Mouse (Mus musculus): ENCODE measurements at regions not wholly inside any gene's neighbourhood (a gene's known extent, or its start where the extent isn't known, plus 50 kb on each side); places are given as distances from the start of the nearest gene placed in this dataset.
A peak's percentile ranks its signal among the peaks of the same experiment; 100 is the strongest.
"Not testable (repeated sequence)": the region's sequence is repeated elsewhere in the genome, so short reads cannot be mapped to it uniquely, and the experiment has no call there.

DNA sequence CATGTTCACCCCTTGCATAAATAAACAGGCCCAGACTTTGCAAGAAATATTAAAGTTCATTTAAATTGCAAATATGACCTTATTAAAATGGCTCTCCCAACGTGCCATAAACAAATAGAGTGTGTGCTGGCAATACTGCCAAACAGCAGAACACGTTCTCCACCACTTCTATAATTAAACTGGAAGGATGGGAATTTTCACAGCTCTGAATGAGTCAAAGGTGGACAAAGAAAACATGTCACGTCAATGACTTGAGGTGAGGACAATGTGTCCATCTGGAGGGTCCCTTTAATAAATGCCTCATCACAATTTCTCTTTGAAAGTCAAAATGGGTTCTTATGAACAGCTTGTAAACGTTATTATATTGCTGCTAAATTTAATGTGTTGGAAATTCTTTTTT is 114.8 kb downstream of the Galc start:
- Histone ChIP-seq H3K4me2 (replicated peaks) (no peak overlapping the region), H3K4me1 (no peaks in the 10 kb centered on the region), H3K9ac (no peak overlapping the region), H3K27me3 (no peaks in the 10 kb centered on the region), H3K27ac (no peak overlapping the region), H3K9me3 (no peaks in the 10 kb centered on the region), H3K36me3 (no peaks in the 10 kb centered on the region), H3K4me3 (no peak overlapping the region)
- WGBS = 81% methylated on average over 4 of the region's 4 CpGs
- ATAC-seq (ENCODE audit: insufficient number of reproducible peaks, insufficient read depth, low FRiP score, low TSS enrichment) = no peak

GRCm38 (mm10) chr12:98143170-98143569 is 116.1 kb downstream of the Galc start:
- WGBS = 92% methylated on average over 1 of the region's 1 CpGs
- no peak overlapping the region for H3K4me3 ChIP-seq

DNA sequence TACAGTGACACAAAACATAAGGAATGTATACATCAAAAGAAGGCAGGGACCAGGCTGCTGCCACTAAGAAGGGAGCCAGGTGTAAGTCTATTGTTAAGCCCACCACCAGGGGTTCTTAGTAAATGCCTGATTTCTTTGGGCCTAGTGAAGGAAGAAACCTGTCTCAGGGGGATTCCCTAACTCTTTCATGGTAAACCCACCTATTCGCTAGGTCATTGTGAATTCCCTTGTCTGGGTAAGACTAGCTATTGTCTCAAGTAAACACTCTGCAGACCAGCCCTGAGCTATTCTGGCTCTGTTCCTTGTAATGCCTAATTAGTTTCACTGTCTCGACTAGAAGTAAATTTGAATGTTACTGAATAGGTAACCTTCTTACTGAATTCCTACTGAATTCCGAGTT is 119.4 kb downstream of the Galc start:
- H3K4me1 ChIP-seq; ATAC-seq (ENCODE audit: insufficient number of reproducible peaks, insufficient read depth, low FRiP score, low TSS enrichment); H3K27ac ChIP-seq; H3K27me3 ChIP-seq; H3K9me3 ChIP-seq; H3K4me3 ChIP-seq; H3K9ac ChIP-seq; H3K36me3 ChIP-seq; H3K4me2 ChIP-seq (replicated peaks): not testable (repeated sequence)
- 69% methylated on average over 3 of the region's 3 CpGs for WGBS

More at GRCm38 (mm10) chr12:98143170-98143569, 116.1 kb downstream of the Galc start:
- no peaks in the 10 kb centered on the region for H3K36me3 ChIP-seq
- H3K4me1 ChIP-seq = no peaks in the 10 kb centered on the region
- no peak for ATAC-seq (ENCODE audit: insufficient number of reproducible peaks, insufficient read depth, low FRiP score, low TSS enrichment)
- no peaks in the 10 kb centered on the region for H3K9me3 ChIP-seq
- no peaks in the 10 kb centered on the region for H3K27me3 ChIP-seq
- no peak overlapping the region for H3K9ac ChIP-seq
- H3K27ac ChIP-seq = no peak overlapping the region
- H3K4me2 ChIP-seq (replicated peaks) = no peak overlapping the region

- ATAC-seq (ENCODE audit: insufficient number of reproducible peaks, insufficient read depth, low FRiP score, low TSS enrichment) = no peak
- Histone ChIP-seq H3K27me3 (no peaks in the 10 kb centered on the region), H3K36me3 (no peaks in the 10 kb centered on the region), H3K27ac (no peak overlapping the region), H3K4me1 (no peaks in the 10 kb centered on the region), H3K4me2 (replicated peaks) (no peak overlapping the region), H3K9ac (no peak overlapping the region), H3K4me3 (no peak overlapping the region), H3K9me3 (no peaks in the 10 kb centered on the region)
- 70% methylated on average over 5 of the region's 5 CpGs for WGBS
Observed at GRCm38 (mm10) chr12:98131276-98131675, 128.0 kb downstream of the Galc start.

DNA sequence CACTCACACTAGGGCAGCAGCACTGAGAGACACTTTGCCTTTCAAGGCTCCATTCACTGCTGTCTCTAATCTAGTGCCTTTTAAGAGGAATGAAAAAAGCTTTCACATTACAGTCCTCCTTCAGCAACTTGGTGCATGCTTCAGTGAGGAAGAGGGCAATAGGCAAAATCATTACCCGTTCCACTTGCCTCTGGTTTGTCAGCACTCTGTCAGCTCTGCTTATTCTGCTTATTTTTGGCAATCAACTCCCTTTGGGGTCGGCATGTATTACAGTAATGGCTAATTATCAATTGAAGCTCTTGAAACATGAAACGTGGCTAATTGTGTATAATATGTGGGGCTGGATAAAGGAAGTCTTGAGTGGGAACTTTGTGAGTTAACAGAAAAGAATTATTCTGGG is 135.7 kb downstream of the Galc start:
- no peaks in the 10 kb centered on the region for H3K4me1 ChIP-seq
- no peak overlapping the region for H3K9ac ChIP-seq
- no peak for ATAC-seq (ENCODE audit: insufficient number of reproducible peaks, insufficient read depth, low FRiP score, low TSS enrichment)
- H3K27ac ChIP-seq = no peak overlapping the region
- 52% methylated on average over 3 of the region's 3 CpGs for WGBS
- H3K4me3 ChIP-seq = no peak overlapping the region
- H3K36me3 ChIP-seq = no peaks in the 10 kb centered on the region
- no peaks in the 10 kb centered on the region for H3K9me3 ChIP-seq
- no peaks in the 10 kb centered on the region for H3K27me3 ChIP-seq
- H3K4me2 ChIP-seq (replicated peaks) = no peak overlapping the region

DNA sequence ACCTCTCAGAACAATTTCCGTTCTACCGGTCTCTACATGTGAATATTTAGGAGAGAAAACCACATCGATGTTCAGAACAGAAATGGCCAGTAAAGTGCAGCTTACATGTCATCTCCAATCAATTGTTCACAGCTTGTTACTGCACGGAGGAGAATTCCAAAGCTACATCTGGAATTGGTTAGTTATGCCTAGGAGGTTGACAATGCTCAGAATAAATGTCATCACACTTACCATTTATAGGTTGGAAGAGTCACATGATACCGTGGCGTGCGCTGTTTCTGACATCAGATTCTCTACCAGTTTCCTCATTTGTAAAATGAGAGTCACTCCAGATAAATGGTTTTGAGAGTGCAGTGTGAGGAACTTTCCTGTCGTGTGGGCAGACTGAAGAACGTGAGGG is 151.2 kb downstream of the Galc start:
- WGBS = 33% methylated on average over 9 of the region's 9 CpGs
- Histone ChIP-seq H3K36me3 (no peaks in the 10 kb centered on the region), H3K27me3 (no peaks in the 10 kb centered on the region), H3K9ac (no peak overlapping the region), H3K4me1 (peaks cover 11% of the 10 kb centered on the region), H3K9me3 (no peaks in the 10 kb centered on the region), H3K4me3 (no peak overlapping the region), H3K27ac (0 out of 2 replicates have a peak overlapping the region, but pooled peaks have one; percentile 13), H3K4me2 (replicated peaks) (peak overlapping the region; percentile 21)
- ATAC-seq (ENCODE audit: insufficient number of reproducible peaks, insufficient read depth, low FRiP score, low TSS enrichment) = no peak; the same call in 1 of the 2 replicates

DNA sequence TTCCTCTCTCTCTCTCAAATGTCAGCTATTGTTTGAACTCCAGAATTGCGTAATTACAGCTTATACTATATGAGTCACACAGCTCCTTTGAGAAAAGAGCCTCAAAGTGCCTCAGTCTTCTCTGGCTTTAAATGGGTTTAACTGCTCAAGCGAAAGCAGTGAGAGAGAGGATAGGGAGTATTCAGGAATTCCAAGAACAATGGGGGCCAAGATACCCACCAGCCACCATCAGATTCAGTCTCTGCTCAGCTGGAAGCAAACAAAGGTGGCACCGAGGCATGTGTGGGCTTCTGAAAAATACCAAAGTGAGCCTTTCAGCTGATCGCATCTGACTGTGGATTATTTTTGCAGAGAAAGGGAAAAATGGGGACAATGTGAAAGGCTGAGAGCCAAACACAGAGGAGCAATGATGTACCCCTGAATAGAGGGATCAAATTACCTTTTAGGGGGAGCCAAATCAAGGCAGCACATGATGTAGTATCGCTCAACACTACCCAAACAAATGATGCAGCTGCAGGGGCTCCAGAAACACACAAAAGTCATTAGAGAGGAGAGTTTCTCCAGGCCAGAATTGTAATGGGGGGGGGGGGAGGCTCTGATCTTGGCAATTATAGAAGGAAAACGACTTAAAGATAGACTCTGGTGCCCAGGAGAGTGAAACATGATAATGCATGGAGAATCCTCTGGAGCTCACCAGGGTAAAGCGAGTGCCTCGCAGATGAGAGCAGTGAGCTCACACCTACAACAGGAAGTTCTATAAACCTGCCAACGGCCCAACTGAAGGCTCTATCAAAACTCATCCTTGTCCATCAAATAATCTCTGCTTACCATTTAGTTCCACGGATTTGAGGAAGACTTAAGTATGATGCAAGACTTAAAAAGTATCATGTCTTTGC is 152.2 kb downstream of the Galc start:
- Histone ChIP-seq H3K9me3 (no peaks in the 10 kb centered on the region), H3K4me1 (peaks cover 11% of the 10 kb centered on the region), H3K36me3 (no peaks in the 10 kb centered on the region), H3K9ac (no peak overlapping the region), H3K27me3 (no peaks in the 10 kb centered on the region), H3K4me2 (replicated peaks) (peak overlapping the region; percentile 21), H3K27ac (peak overlapping the region; percentile 60; the same call in 1 of the 2 replicates), H3K4me3 (no peak overlapping the region)
- 0 out of 2 replicates have a peak, but pooled peaks have one; percentile 42 for ATAC-seq (ENCODE audit: insufficient number of reproducible peaks, insufficient read depth, low FRiP score, low TSS enrichment)
- WGBS = 43% methylated on average over 10 of the region's 10 CpGs

DNA sequence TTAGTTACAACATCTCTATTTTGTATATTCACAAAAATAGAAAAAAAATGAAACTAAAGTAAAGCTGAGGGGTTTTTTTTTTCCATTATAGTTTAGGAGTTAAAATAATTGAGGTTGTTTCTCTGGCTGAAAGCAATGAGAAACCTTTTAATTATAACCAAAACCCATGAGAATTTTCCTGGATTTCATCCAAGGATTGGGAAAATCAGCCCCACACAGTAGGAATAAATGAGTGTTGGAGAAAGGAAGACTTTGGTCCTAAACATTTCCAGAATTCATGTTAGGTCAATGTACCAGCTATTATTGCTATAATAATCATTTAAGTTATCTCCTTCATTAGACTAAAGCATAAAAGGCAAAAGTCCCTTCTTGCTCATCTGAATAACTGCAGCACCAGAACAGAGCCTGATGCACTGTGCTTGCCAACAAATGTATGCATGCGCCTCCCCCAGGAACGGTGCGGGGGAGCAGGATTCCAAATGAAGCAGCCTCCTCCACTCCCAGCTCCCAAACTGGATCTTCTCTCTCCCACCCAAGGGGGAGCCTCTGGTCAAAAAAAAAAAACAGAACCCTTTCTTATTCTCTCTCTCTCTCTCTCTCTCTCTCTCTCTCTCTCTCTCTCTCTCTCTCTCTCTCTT is 153.0 kb downstream of the Galc start:
- H3K36me3 ChIP-seq = no peaks in the 10 kb centered on the region
- no peaks in the 10 kb centered on the region for H3K9me3 ChIP-seq
- H3K4me2 ChIP-seq (replicated peaks) = no peak overlapping the region
- 47% methylated on average over 3 of the region's 3 CpGs for WGBS
- no peak for ATAC-seq (ENCODE audit: insufficient number of reproducible peaks, insufficient read depth, low FRiP score, low TSS enrichment)
- H3K4me1 ChIP-seq = peaks cover 11% of the 10 kb centered on the region
- H3K9ac ChIP-seq = no peak overlapping the region
- H3K4me3 ChIP-seq = no peak overlapping the region
- H3K27ac ChIP-seq = no peak overlapping the region; the same call in 1 of the 2 replicates
- H3K27me3 ChIP-seq = no peaks in the 10 kb centered on the region

DNA sequence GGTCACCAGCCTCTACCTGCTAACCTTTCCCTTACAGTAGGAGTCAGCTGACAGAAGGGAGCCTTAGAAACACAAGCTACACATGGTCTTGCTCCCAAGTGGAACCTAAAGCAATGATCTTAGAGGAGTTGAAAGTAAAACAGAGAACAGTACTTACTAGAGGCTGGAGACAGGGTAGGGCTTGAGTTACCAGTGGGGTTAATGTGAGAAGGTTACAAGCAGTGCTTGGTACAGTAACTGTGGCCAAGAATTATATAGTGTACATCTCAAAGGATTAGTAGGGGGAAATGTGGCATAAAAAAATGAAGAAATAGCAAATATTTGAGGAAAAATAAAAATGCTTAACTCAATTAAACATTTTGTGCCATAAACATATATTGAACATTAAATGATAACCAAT is 153.5 kb downstream of the Galc start:
- H3K27ac ChIP-seq = no peak overlapping the region
- no peak overlapping the region for H3K9ac ChIP-seq
- no peak for ATAC-seq (ENCODE audit: insufficient number of reproducible peaks, insufficient read depth, low FRiP score, low TSS enrichment)
- no peaks in the 10 kb centered on the region for H3K9me3 ChIP-seq
- no peaks in the 10 kb centered on the region for H3K36me3 ChIP-seq
- no peak overlapping the region for H3K4me2 ChIP-seq (replicated peaks)
- H3K4me1 ChIP-seq = peaks cover 11% of the 10 kb centered on the region
- no peak overlapping the region for H3K4me3 ChIP-seq
- H3K27me3 ChIP-seq = no peaks in the 10 kb centered on the region

DNA sequence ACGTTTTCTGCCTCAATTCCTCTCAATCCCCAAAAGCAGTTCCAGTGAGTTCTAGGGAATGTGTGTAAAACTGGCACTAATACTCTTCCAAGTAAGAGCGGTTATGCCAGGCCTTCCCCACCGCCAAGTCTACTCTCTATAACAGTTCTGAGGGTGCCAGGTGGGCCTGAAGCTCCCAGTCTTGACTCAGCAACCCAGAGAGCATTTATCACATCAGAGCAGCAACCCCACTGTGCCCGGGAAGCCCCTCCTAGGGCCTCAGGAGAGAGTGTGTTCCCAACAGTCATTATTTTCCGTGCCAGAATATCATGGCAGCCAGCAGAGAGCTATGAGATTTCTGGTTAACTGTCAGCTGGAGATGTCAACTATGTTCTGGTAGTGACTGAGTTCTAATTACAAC is 169.1 kb downstream of the Galc start:
- H3K4me1 ChIP-seq = no peaks in the 10 kb centered on the region
- H3K9me3 ChIP-seq = no peaks in the 10 kb centered on the region
- WGBS = 67% methylated on average over 5 of the region's 5 CpGs
- no peaks in the 10 kb centered on the region for H3K27me3 ChIP-seq
- no peak overlapping the region for H3K4me2 ChIP-seq (replicated peaks)
- H3K27ac ChIP-seq = no peak overlapping the region
- ATAC-seq (ENCODE audit: insufficient number of reproducible peaks, insufficient read depth, low FRiP score, low TSS enrichment) = no peak
- H3K36me3 ChIP-seq = no peaks in the 10 kb centered on the region
- H3K9ac ChIP-seq = no peak overlapping the region
- no peak overlapping the region for H3K4me3 ChIP-seq

GRCm38 (mm10) chr12:98078351-98078750 is 180.9 kb downstream of the Galc start:
- ATAC-seq (ENCODE audit: insufficient number of reproducible peaks, insufficient read depth, low FRiP score, low TSS enrichment) = no peak
- Histone ChIP-seq H3K36me3 (no peaks in the 10 kb centered on the region), H3K4me1 (no peaks in the 10 kb centered on the region), H3K27ac (no peak overlapping the region), H3K27me3 (no peaks in the 10 kb centered on the region), H3K4me3 (no peak overlapping the region), H3K9ac (no peak overlapping the region), H3K4me2 (replicated peaks) (no peak overlapping the region), H3K9me3 (no peaks in the 10 kb centered on the region)
- 85% methylated on average over 1 of the region's 1 CpGs for WGBS

DNA sequence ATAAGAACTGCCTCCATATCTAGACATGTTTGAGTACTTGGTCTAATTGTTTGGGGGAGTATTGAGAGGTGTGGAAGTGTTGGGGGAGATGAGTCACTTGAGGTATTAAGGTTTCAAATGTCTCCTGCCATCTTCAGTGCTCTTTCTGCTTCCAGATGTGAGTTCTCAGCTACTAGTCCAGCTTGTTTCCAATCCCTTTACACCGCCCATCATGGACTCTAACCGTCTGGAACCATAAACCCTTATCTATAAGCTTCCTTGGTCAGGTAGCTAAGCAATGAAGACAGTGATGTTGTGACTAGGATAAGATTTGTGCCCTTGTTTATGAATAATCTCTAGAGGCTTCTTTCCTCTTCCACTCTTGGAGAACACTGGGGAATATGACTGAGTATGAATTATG is 183.7 kb downstream of the Galc start:
- no peak for ATAC-seq (ENCODE audit: insufficient number of reproducible peaks, insufficient read depth, low FRiP score, low TSS enrichment)
- no peaks in the 10 kb centered on the region for H3K4me1 ChIP-seq
- WGBS = 93% methylated on average over 2 of the region's 2 CpGs
- no peaks in the 10 kb centered on the region for H3K36me3 ChIP-seq
- no peak overlapping the region for H3K27ac ChIP-seq
- H3K9me3 ChIP-seq = no peaks in the 10 kb centered on the region
- H3K27me3 ChIP-seq = no peaks in the 10 kb centered on the region
- no peak overlapping the region for H3K4me3 ChIP-seq
- H3K4me2 ChIP-seq (replicated peaks) = no peak overlapping the region
- H3K9ac ChIP-seq = no peak overlapping the region

Data from embryonic facial prominence, embryonic 12.5 days (tissue).